Mouse (Mus musculus): Measurements from ENCODE around the gene Trappc3.
"Not testable (repeated sequence)": the region's sequence is repeated elsewhere in the genome, so short reads cannot be mapped to it uniquely, and the experiment has no call there.

Trappc3 gene

DNA sequence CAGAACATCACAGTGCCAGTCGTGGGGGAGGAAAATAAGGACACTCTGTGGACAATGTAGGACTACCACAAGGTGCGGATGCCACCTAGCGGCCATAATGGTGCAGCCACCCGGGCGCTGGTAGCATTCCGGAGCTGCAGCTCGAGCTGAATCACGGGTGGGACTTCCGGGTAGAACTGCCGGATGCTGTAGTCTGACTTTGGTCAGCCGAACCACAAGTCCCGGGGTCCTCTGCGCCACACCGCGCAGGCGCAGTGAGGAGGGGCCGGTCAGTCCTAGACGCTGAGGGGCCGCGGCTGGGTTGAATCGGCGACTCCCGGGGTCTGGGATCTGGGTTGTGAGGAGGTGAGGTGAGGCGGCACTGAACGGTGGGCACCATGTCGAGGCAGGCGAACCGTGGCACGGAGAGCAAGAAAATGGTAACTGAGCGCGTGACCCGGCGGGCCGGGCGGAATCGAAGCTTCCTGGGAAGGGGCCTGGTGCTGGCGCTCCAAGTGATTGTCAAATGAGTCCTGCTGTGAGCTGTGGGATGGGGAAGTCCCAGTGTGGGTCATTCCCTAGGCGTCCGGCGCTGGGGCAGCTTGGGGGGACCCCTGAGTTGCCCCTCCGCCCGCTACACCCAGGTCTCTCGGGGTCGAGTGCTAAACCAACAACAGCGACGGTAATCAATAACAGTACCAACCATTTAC is at the start of gene Trappc3:
Trappc3 (plus strand) TSS at position 207 of the 689 bp plus-strand sequence.
- peak; percentile 100 for DNase-seq

DNA sequence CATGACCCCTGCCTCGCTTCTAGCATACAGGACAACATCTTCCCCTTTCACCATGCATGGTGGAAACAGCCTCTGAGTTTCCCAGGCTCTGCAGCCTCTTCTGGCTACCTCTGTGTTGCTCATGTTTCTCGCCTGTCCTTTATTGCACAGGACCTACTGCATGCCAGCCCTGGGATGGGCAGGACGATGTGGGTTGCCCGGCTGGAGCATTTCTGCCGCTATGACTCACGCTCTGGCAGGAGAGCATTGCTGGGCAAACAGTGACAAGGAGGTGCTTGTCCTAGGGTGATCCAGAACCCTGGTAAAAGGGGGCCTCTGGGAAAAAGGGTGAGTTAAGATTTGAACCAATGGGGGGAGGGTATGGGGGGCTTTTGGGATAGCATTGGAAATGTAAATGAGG is 44.4 kb upstream of the Trappc3 start:
- no peak for DNase-seq

DNA sequence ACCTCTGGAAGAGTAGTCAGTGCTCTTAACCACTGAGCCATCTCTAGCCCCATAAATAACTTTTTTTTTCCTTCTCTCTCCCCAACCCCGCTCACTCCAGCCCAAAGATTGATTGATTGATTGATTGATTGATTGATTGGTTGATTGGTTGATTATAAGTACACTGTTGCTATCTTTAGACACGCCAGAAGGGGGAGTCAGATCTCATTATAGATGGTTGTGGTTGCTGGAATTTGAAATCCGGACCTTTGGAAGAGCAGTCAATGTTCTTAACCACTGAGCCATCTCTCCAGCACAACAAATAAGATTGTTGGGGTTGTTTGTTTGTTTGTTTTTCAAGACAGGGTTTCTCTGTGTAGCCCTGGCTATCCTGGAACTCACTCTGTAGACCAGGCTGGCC is 42.6 kb upstream of the Trappc3 start:
- not testable (repeated sequence) for DNase-seq

DNA sequence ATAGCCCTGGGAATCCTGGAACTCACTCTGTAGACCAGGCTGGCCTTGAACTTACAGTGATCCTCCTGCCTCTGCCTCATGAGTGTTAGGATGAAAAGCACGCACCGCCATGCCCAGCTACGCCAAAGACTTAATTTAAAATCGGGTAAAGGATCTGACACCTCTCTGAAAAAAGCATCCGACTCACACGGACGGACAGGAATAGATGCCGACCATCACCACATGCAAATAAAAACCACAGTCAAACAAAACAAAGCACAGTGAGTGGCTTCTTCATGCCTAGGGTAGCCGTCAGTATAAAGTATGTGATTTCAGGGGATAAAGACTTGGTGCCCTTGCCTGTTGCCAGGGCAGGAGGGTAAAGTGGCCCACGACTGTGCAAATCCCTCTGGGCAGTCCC is 42.1 kb upstream of the Trappc3 start:
- DNase-seq = no peak

- DNase-seq = no peak
These were observed 39.5 kb upstream of the Trappc3 start for GRCm38 (mm10) chr4:126222631-126223030.

- DNase-seq = no peak
These were observed 35.5 kb upstream of the Trappc3 start for GRCm38 (mm10) chr4:126226640-126227039.

GRCm38 (mm10) chr4:126227077-126227761 is 34.9 kb upstream of the Trappc3 start:
- peak; percentile 95 for DNase-seq

DNA sequence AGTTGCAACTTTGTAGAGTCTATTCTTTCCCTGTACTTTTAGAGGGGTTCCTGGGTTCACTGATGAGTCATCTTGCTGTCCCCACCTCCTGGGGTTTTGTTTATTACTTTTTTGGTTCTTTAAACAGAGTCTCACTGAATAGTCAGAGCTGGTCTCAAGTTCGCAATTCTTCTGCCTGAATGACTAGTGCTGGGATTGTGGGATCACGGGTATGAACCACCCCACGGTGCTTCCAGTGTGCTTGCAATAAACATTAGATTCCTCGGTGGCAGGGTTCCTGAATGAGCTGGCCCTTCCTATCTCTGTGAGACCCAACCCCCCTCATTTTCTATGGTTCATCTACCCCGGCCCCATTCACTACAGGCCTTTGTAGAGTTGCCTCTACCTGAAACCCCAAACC is 34.0 kb upstream of the Trappc3 start:
- DNase-seq = no peak

- DNase-seq = no peak
These were observed 32.2 kb upstream of the Trappc3 start for GRCm38 (mm10) chr4:126229900-126230299.

DNA sequence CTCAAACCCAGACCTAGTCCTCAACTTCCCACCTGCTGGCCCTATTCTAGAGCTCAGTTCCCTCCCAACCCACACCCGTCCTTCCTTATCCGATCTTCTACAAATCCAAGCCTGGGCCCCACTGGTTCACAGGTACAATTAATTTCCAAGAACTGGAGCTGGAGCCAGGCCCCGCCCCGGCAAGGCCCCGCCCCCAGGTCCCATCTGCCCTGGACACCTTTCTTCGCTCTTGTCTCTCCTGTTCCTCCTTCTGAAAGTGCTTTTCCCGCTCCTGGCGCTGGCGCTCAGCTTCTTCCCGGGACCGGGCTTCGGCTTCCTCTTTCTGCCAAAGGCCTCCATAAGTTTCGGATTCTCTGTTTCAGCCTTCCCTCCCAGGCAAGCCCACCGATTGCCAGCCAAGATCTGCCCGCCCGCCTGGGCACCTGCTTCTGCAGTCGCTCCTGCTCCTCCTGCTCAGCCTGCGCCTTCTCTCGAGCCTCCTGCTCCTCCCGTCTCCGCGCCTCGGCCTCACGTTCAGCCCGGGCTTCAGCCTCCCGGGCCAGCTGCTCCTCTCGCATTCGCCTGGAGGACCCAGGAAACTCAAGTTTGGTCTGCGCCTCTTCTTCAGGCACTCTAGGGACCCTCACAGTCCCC is 28.3 kb upstream of the Trappc3 start:
- no peak for DNase-seq

DNA sequence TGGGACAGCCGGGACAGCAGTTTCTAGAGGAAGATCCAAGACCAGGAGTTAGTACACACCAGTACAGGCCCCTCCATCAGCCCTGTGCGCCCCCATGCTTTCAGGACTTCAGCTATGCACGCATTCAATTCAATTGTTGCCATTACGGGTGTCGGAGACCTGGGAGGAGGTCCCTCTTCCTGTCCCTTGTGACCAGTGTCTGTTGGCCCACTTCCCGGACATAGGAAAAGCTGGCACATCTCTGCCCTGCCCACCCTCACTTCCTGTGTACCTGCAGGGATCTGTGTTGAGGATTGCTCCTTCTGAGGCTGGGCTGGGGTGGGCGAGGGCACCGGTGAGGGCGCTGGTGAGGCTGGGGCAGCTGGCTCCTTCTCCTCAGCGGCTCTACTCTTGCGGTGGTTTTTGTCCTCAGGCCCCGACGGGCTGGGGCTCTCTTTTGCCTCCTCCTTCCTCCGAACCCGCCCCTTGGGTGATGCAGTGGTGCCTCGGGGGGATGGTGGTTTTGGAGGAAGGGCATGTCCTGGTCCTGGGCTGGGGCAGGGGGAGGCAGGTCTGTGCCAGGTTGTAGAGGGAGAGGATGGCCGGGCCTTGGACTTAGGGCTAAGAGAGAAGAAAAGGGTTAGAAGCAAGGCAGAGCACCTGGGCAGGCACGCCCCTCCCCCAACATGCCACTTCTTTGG is 27.5 kb upstream of the Trappc3 start:
- DNase-seq = peak; percentile 54

- DNase-seq = no peak
These were observed 26.9 kb upstream of the Trappc3 start for GRCm38 (mm10) chr4:126235191-126235590.

GRCm38 (mm10) chr4:126236467-126237280 is 25.5 kb upstream of the Trappc3 start:
- peak; percentile 73 for DNase-seq

- no peak for DNase-seq
These were observed 24.3 kb upstream of the Trappc3 start for GRCm38 (mm10) chr4:126237721-126238242.

DNA sequence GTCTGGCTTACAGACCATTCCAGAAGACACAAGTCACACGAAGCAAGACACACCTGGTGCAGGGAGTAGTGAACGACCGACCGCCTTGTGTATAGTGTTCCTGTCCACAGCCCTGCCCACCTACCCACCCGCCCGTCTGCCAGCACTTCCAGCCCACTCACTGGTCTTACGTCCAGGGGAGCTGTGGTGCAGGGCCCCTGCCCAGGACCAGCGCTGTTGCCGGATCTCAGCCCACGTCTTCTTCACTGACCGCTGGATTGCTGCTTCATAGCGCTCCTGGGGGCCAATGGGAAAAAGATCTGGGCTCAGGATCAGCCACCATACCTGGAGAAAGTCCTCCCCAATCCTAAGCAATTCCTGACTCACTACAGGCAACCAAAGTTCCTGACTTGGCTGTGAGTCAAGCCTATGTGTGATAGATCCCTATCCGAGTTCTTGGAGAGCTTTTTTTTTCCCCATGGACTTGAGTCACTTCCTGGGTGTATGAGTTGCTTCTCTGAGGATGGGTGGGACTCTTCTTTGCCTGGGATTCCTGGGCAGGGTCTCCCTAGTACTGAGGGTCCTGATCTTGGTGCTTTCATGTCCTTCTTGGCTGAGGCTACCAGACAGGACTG is 22.2 kb upstream of the Trappc3 start:
- no peak for DNase-seq

DNA sequence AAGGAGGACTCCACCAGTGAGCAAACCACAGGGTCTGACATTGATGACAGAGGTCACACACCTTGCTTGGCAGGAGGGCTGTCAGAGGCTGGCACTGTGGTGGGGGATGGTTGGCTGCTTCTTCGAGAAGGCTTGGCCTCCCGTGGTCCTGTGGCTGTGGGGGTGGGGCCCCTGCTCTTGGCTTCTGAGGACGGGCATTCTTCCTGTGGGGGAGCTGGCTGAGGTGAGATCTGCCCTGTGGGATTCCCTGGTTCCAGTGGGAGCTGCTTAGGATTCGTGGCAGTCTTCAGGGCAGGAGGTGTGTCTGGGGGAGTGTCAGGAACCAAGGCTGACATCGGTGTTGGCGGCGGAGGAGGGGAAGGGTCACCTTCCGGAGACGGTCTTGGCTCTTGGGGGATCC is 20.2 kb upstream of the Trappc3 start:
- DNase-seq = no peak

DNA sequence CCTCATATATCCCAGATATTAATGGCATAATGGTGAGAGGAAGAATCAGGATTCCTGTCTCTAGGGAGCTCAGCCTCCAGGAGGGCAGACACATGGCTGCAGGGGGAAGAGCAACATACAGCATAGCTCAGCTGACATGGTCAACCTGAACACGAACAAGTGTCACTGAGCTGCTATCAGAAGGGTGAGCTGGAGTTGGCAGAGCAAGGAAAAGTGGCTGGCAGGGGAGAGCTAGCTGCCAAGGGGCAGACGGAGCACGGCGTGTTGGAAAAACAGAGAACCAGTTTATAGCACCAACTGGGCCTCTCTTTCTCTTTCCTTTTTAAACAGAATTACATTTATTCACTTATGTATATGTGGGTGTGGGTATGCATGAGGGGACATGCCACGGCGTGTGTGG is 19.6 kb upstream of the Trappc3 start:
- DNase-seq = no peak

- no peak for DNase-seq
These were observed 15.8 kb upstream of the Trappc3 start for GRCm38 (mm10) chr4:126246202-126246889.

- no peak for DNase-seq
These were observed 13.8 kb upstream of the Trappc3 start for GRCm38 (mm10) chr4:126248261-126248868.

DNA sequence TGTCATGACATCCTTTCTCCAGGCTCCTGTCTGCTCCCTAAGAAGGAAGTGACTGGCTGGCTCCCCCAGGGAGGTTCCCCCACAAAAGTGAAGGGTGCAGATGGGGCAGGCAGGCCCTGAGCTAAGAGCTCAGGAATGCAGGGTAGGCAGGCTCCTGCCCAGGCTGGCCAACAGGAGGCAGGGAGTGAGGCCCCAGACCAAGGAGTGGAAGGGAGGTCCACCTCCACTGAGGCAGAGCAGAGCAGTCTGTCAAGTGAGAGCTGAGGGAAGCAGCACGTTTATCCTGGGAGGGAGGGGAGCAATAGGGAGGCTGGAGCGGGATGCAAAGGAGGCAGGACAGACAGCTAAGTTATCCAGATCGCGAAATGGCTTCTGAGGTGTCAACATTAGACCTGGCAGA is 11.5 kb upstream of the Trappc3 start:
- no peak for DNase-seq
